Mouse (Mus musculus) ovary, adult 18-20 months (tissue): ENCODE measurements at regions not wholly inside any gene's neighbourhood (a gene's known extent, or its start where the extent isn't known, plus 50 kb on each side); places are given as distances from the start of the nearest gene placed in this dataset.

Experiments used
- DNase-seq: peaks from one replicate; pipeline ENCODE4 v3.0.0; 2022; ENCODE audit warnings: low spot score, mixed read lengths

DNA sequence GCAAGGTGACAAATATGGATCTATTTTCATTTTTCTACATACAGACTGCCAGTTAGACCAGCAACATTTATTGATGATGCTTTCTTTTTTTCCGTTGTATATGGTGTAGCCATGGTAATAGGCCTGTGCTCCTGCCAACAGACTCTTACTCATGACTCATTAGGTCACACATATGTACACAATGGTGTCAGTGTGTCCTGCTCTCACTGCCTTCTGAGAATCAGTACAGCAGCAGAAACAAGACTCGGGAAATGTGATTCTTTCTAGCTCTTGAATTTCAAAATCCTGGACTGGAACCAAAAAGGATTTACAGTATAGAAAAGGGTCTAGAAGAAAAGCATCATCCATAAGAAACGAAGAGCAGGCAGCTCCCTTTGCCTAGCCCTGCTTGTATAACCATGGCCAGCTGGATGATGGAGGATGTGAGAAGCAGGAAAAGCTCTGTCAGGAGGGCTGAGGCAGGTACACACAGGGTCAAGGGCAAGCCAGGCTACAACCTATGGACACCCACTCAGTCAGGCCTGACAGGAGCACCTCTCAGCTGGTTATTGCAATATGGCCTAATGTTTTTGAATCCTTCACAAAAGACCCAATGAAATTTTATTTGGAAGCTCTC, 132.2 kb downstream of the Tmem17 start:
- DNase-seq = no peak

DNA sequence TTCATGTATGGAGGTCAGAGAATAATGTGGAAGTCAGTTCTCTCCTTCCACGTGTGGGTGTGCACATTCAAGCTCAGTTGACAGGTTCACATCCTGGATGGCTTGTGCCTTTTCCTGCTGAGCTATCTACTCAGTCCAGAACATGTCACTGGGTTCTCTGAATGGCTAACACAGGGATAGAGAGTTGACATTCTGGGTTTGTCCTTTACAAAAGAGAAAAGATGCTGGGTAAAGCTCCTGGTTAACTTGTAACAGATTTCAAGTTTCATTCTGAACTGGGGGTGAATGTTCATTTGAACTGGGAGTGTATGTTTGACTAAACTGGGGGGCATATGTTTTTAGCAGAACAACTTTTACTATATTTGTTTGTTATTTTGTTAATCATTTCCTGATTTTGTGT, 133.0 kb downstream of the Tmem17 start:
- DNase-seq = no peak

DNA sequence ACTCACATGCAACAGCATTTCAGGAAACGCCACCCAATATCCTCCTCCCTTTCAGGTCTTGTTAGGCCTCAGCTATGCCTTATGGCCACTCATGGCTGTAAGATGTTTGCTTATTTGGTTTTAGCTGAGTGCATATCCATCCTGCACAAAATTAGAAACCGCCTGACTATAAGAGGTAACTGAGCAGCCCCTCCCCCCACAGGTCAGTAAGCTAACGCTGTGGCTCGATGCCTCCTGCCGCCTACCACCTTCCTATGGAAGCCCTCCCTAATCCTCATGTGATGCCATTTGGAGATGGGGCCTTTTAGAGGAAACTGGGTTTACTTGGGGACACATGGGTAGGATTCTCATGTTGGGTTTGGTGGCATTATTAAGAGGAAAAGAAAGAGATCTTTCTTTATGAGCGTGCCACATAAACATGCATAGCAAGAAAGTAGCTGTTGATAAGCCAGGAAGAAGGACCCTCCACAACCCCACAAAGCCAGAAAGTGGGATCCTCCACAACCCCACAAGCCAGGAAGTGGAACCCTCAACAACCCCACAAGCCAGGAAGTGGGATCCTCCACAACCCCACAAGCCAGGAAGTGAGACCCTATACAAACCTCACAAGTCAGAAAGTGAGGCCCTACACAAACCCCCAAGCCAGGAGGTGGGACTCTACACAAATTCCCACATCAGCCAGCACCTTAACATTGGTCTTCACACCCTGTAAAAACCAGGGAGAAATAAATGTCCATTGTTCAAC, 134.5 kb downstream of the Tmem17 start:
- DNase-seq = no peak

DNA sequence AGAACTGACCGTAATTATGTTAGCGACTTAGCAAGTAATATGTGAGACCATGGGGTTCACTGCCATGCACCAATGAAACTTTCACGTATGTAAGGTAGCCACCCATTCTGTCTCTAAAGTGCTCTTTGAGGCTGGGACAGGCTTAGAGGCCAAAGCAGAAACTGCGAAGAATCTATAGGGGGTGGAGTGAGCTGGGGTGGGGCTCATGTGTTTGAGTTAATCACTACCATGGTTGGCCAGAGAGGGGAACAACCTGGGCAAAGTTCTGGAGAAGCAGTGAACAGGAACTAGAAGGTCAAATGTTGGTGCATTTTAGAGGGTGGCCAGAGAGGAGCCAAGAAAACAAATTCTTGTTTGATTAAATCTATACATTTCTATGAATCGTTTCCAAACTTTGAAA, 136.4 kb downstream of the Tmem17 start:
- DNase-seq = no peak

- no peak for DNase-seq
These were observed 138.9 kb downstream of the Tmem17 start for GRCm38 (mm10) chr11:22650771-22651170.

GRCm38 (mm10) chr11:22651313-22651712, 139.4 kb downstream of the Tmem17 start:
- DNase-seq = no peak

DNA sequence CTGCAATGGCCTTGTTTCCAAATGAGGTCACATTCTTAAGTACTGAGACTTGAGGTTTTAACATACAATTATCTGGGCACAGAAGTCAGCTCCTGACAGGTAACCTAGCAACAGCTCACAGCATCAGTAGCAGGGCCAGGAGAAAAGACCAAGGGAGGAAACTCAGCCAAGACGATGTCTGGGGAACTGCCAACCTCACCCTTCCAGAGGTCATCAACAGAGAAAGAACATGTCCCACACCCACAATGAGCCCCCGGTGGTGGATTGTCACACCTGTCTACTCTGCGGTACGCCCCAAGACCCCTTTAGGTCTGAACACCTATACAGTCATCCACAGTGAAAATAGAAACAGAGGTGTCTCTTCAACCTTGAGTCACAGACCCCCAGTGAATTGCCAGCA, 140.0 kb downstream of the Tmem17 start:
- no peak for DNase-seq

GRCm38 (mm10) chr11:22652931-22653330, 141.0 kb downstream of the Tmem17 start:
- no peak for DNase-seq

GRCm38 (mm10) chr11:22653366-22653765, 141.5 kb downstream of the Tmem17 start:
- no peak for DNase-seq

GRCm38 (mm10) chr11:22657635-22658034, 145.7 kb downstream of the Tmem17 start:
- no peak for DNase-seq

DNA sequence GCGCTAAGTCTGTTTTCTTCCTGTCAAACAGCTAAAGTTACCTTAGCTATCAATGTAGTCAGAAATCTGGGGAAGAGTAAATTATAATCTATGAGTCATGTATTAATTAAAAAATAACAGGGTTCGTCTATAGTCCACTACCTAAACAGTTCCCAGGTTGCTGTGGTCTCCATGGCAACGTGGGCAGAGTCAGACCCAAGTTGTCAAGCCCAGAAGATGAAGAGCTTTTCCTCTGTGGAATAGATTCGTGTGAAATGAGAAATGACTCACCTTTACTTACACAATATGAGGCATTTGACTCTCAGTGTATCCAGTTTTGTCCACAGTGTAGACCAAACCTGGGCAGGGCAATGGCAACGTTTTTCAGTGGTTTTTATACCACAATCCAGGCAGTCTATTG, 149.2 kb downstream of the Tmem17 start:
- DNase-seq = no peak

- DNase-seq = no peak
These were observed 150.0 kb downstream of the Tmem17 start for GRCm38 (mm10) chr11:22661713-22662551.

GRCm38 (mm10) chr11:22665978-22666377, 154.1 kb downstream of the Tmem17 start:
- no peak for DNase-seq

DNA sequence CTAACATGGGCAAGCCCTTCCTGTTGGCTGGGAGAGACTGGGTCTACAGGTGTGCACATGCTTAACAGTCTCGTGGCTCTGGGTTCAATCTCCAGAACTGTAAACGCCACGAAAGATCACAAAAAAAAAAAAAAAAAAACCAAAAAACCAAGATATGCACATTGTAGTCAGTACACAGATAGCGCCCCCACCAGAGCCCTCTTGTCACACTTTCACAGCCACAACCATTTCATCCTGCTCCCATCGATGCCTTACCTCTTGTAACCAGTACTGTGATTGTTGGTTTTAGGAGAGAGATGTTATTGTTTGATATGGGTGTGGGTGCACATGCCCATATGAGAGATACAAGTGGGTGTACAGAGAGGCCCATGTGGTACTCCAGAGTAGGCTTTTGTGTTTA, 154.5 kb downstream of the Tmem17 start:
- DNase-seq = no peak

- no peak for DNase-seq
These were observed 156.3 kb downstream of the Tmem17 start for GRCm38 (mm10) chr11:22668220-22668619.

- no peak for DNase-seq
These were observed 157.4 kb downstream of the Tmem17 start for GRCm38 (mm10) chr11:22669267-22669666.

DNA sequence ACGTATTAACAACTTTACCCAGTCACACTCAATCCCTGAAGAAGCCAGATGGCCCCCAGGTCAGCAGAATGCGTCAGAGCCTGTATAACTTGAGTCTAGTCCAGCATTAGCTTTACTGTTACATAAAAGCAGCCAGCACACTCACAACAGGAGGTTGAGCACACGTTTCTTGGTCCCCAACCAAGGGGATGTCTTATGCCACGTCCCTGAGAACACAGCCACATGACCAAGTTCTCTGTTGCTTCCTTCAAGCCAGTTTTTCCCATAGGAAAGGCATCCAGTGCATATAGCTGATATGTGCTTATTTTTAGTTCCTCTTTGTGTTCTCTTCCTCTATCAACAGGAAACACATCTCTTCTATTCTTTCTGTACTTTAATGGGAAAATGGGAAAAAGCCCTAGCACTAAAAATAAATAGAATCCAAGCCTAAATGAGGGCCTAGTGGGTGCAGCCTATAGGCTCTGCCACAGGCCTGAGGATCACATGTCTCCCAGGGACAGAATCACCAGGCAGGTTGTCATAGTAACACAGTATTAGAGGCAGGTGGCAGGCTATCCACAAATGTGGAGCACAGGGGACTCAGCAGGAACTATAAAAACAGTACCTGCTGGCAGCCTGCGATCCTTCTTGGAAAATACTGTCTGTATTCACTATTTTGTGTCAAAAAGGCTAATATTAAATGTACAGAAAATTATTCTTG, 160.1 kb downstream of the Tmem17 start:
- no peak for DNase-seq

GRCm38 (mm10) chr11:22675047-22675446, 163.2 kb downstream of the Tmem17 start:
- DNase-seq = no peak

DNA sequence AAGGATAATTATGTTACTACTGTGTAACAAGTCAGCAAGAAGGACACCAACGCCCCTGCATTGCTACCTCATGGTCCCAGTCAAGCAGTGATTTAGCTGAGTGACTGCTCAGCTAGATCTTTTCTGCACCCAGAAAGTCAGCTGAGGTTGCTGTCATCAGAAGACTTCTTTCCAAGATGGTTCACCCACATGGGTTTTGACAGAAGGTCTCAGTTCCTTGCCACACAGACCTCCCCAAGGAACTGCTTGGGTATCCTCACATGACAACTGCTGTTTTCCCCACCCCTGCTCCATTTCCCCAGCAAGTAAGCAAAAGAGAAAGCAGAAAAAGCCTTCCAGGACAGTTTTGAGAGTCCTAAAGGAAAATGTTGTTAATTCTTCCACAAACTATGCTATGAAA, 163.9 kb downstream of the Tmem17 start:
- no peak for DNase-seq

GRCm38 (mm10) chr11:22677337-22677736, 165.4 kb downstream of the Tmem17 start:
- DNase-seq = no peak

DNA sequence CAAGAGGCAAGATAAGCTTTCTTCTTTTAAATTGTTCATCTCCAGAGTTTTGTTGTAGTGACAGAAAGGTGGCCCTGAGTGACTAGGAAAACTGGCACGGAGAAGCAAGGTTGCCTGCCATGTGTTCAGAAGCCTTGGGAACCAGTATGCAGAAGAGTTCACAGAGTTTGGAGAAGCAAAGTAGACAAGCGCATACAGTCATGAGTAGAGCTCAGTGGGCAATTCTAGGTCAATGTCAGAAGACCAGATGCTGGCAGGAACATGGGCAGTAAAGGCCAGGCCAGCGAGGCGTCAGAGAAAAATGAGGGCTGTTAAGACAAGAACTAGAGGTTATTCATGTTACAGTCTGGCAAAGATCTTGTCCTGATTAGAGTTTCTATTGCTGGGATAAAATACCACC, 172.7 kb downstream of the Tmem17 start:
- no peak for DNase-seq

DNA sequence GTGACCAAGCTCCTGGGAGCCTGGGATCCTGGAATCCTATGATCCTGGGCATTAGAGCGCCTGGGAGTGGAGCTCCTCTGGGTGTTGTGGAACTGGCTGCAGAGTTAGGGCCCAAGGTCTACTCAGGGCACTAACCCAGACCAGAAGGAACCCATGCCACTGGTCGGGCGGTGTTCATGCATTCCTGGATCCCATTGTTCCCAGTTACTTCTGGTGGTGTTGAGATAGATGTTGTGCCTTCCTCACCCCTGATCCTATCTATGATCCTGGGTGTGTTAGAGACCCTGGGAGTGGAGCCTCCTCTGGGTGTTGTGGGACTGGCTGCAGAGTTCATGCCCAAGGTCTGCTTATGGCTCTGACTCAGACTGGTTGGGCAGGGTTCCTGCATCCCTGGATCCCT, 169.9 kb downstream of the B3gnt2 start:
- no peak for DNase-seq
